Mouse (Mus musculus) heart, embryonic 13.5 days (tissue): ENCODE data around the gene Hist1h2ab. TPM values are rescaled to one million over a fixed set of nuclear protein-coding genes. Genes with fewer than 3 reads are reported as not detected.
"Not testable (repeated sequence)": the region's sequence is repeated elsewhere in the genome, so short reads cannot be mapped to it uniquely, and the experiment has no call there.

Experiments used
- ATAC-seq: fragments of 200-750 bp; cut with Nextera tagmentation; 2 replicates; pipeline ENCODE4 v1.8.0; 2017; ENCODE audit warnings: moderate TSS enrichment; ENCODE audit not compliant: insufficient number of reproducible peaks, low FRiP score, low TSS enrichment; ENCODE audit errors: extremely low read depth
- H3K27ac ChIP-seq: fragments of 300-500 bp; sonication (generic); replicated peaks from 2 replicates; pipeline ENCODE4 v1.5.1; 2015; ENCODE audit warnings: moderate library complexity, mild to moderate bottlenecking, inconsistent platforms
- H3K27me3 ChIP-seq: fragments of 300-500 bp; sonication (generic); replicated peaks from 2 replicates; pipeline ENCODE4 v1.6.1; 2015; ENCODE audit warnings: mild to moderate bottlenecking, inconsistent platforms
- H3K36me3 ChIP-seq: fragments of 300-500 bp; sonication (generic); 2 replicates; pipeline ENCODE4 v1.6.1; 2015; ENCODE audit warnings: mild to moderate bottlenecking, inconsistent platforms
- H3K4me1 ChIP-seq: fragments of 300-500 bp; sonication (generic); 2 replicates; pipeline ENCODE4 v1.6.1; 2015; ENCODE audit warnings: inconsistent platforms
- H3K4me2 ChIP-seq: fragments of 300-500 bp; sonication (generic); 2 replicates; pipeline ENCODE4 v1.6.1; 2015; ENCODE audit warnings: inconsistent platforms, mild to moderate bottlenecking, moderate library complexity
- H3K4me3 ChIP-seq: fragments of 300-500 bp; sonication (generic); 2 replicates; pipeline ENCODE4 v1.5.1; 2015; ENCODE audit warnings: moderate library complexity, mild to moderate bottlenecking, inconsistent platforms
- H3K9ac ChIP-seq: fragments of 300-500 bp; sonication (generic); 2 replicates; pipeline ENCODE4 v1.6.1; 2015; ENCODE audit warnings: inconsistent platforms, mild to moderate bottlenecking, moderate library complexity
- H3K9me3 ChIP-seq: fragments of 300-500 bp; sonication (generic); 2 replicates; pipeline ENCODE4 v1.6.1; 2016; ENCODE audit warnings: inconsistent platforms
- WGBS: fragments of 180-500 bp; shearing (Covaris S2); methylation state at CpG from one replicate; pipeline ENCODE4 v1.1.7; 2015; ENCODE audit warnings: mixed read lengths; 5-methylcytosine and 5-hydroxymethylcytosine counted together
- polyA plus RNA-seq: library from polyadenylated mRNA; unstranded; fragments of >200 nt; fragmentation: Nextera tagmentation; extraction: Ambion mirVana; gene quantifications from 2 replicates; pipeline ENCODE4 v1.2.1, GENCODE M21; 2015

Hist1h2ab gene
- polyA plus RNA-seq, 1 experiment from 2014 or later = 20.1 TPM

- Histone ChIP-seq H3K9ac (peak within 1 kb of the TSS; percentile 83), H3K4me1 (peaks cover 35% of the 10 kb centered on the region), H3K4me3 (peak within 1 kb of the TSS; percentile 52), H3K27ac (peak within 1 kb of the TSS; percentile 98), H3K4me2 (peak within 1 kb of the TSS; percentile 70)
- not testable (repeated sequence) for H3K27me3 ChIP-seq, H3K36me3 ChIP-seq, H3K9me3 ChIP-seq
- ATAC-seq = peak; percentile 77
- WGBS = under 1% methylated on average over 45 of the region's 58 CpGs
Measured at GRCm38 (mm10) chr13:23746201-23747080, 4.5 kb upstream of the Hist1h2ab start, which contains the start of gene Hist1h2bb. Gene Hist1h2bb, plus strand, starts transcription at chr13:23746734.

- H3K4me1 ChIP-seq = peaks cover 31% of the 10 kb centered on the region
- peak overlapping the region; percentile 82 for H3K9ac ChIP-seq
- H3K4me3 ChIP-seq = peak overlapping the region; percentile 52
- WGBS = 6% methylated on average over 13 of the region's 13 CpGs
- peak overlapping the region; percentile 98 for H3K27ac ChIP-seq
- no peaks in the 10 kb centered on the region for H3K27me3 ChIP-seq
- ATAC-seq = no peak
- H3K4me2 ChIP-seq = peak overlapping the region; percentile 70
- H3K36me3 ChIP-seq = no peaks in the 10 kb centered on the region
- no peaks in the 10 kb centered on the region for H3K9me3 ChIP-seq
Measured at GRCm38 (mm10) chr13:23747081-23747891, 3.6 kb upstream of the Hist1h2ab start.

GRCm38 (mm10) chr13:23747892-23748288 is 3.0 kb upstream of the Hist1h2ab start:
- Histone ChIP-seq H3K4me3 (no peak overlapping the region), H3K27ac (peak overlapping the region; percentile 98), H3K4me2 (peak overlapping the region; percentile 70), H3K27me3 (no peaks in the 10 kb centered on the region), H3K9me3 (no peaks in the 10 kb centered on the region), H3K9ac (peak overlapping the region; percentile 68), H3K4me1 (peaks cover 33% of the 10 kb centered on the region), H3K36me3 (no peaks in the 10 kb centered on the region)
- no peak for ATAC-seq
- WGBS = 9% methylated on average over 4 of the region's 4 CpGs

- no peaks in the 10 kb centered on the region for H3K27me3 ChIP-seq
- no peak overlapping the region for H3K4me3 ChIP-seq
- peaks cover 27% of the 10 kb centered on the region for H3K4me1 ChIP-seq
- no peak overlapping the region for H3K9ac ChIP-seq
- 82% methylated on average over 5 of the region's 5 CpGs for WGBS
- no peak for ATAC-seq
- H3K27ac ChIP-seq = peak overlapping the region; percentile 70; the same call in 1 of the 2 replicates
- H3K36me3 ChIP-seq = no peaks in the 10 kb centered on the region
- H3K9me3 ChIP-seq = no peaks in the 10 kb centered on the region
- no peak overlapping the region for H3K4me2 ChIP-seq
Measured at GRCm38 (mm10) chr13:23749563-23750121, 1.3 kb upstream of the Hist1h2ab start.

GRCm38 (mm10) chr13:23751478-23751956 is 591 bp downstream of the Hist1h2ab start:
- peak overlapping the region; percentile 52 for H3K4me3 ChIP-seq
- peak overlapping the region; percentile 73 for H3K4me2 ChIP-seq
- no peak for ATAC-seq
- no peaks in the 10 kb centered on the region for H3K27me3 ChIP-seq
- 2% methylated on average over 11 of the region's 11 CpGs for WGBS
- no peaks in the 10 kb centered on the region for H3K36me3 ChIP-seq
- no peaks in the 10 kb centered on the region for H3K9me3 ChIP-seq
- H3K9ac ChIP-seq = peak overlapping the region; percentile 85
- peaks cover 24% of the 10 kb centered on the region for H3K4me1 ChIP-seq
- H3K27ac ChIP-seq = peak overlapping the region; percentile 95

- under 1% methylated on average over 21 of the region's 47 CpGs for WGBS
- H3K27me3 ChIP-seq = not testable (repeated sequence)
Measured at GRCm38 (mm10) chr13:23752067-23752741, 1.3 kb downstream of the Hist1h2ab start, which contains the start of gene Hist1h3b. Gene Hist1h3b, plus strand, starts transcription at chr13:23752267.

DNA sequence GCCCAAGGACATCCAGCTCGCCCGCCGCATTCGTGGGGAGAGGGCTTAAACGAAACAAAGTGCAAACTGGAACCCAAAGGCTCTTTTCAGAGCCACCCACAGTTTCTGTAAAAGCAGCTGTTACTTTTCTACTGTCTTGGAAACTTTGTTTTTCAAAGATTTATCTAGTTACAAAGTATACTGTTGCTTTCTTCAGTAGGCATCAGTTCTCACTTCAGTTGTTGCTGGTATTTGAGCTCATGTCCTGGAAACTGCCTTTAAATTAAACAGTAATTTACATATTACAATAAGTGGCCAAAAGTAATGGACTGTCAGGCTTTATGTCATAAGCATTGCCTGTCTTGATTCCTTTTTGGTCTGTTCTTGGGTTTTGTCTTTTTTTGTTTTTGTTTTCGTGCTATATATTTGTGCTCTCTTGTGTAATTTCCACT is 1.8 kb downstream of the Hist1h2ab start:
- Histone ChIP-seq H3K27me3 (no peaks in the 10 kb centered on the region), H3K9ac (peak overlapping the region; percentile 82), H3K4me1 (peaks cover 22% of the 10 kb centered on the region), H3K36me3 (no peaks in the 10 kb centered on the region), H3K4me2 (peak overlapping the region; percentile 73), H3K9me3 (no peaks in the 10 kb centered on the region), H3K27ac (peak overlapping the region; percentile 76), H3K4me3 (peak overlapping the region; percentile 52)
- 7% methylated on average over 6 of the region's 6 CpGs for WGBS
- no peak for ATAC-seq

More at GRCm38 (mm10) chr13:23752067-23752741, 1.3 kb downstream of the Hist1h2ab start, which contains the start of gene Hist1h3b:
- peak within 1 kb of the TSS; percentile 95 for H3K27ac ChIP-seq
- H3K4me1 ChIP-seq = peaks cover 22% of the 10 kb centered on the region
- H3K4me3 ChIP-seq = peak within 1 kb of the TSS; percentile 52
- H3K36me3 ChIP-seq, H3K9me3 ChIP-seq: not testable (repeated sequence)
- peak within 1 kb of the TSS; percentile 85 for H3K9ac ChIP-seq
- ATAC-seq = peak; percentile 70
- H3K4me2 ChIP-seq = peak within 1 kb of the TSS; percentile 73

- no peak for ATAC-seq
- WGBS = 59% methylated on average over 4 of the region's 4 CpGs
Measured at GRCm38 (mm10) chr13:23753314-23754078, 2.6 kb downstream of the Hist1h2ab start.

DNA sequence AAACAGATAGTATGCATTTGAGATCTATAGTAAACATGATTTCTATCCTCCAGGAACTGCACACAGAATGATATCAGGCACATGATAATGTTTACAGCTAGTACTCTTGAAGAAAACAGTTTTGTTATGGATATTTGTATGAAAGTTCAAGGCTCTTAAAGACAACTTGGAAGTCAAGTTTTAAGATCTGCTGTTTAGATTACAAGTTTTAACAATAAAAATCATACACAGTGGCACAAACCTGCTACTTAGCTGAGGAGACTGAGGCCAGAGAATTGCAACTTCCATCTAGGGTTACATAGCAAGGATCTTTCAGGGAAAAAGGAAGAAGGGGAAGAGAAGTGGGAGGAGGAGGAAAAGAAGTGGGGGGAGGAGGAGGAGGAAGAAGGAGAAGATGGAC is 4.1 kb downstream of the Hist1h2ab start:
- Histone ChIP-seq H3K4me2 (no peak overlapping the region), H3K4me3 (no peak overlapping the region), H3K4me1 (peaks cover 20% of the 10 kb centered on the region), H3K27me3 (no peaks in the 10 kb centered on the region), H3K9me3 (no peaks in the 10 kb centered on the region), H3K27ac (no peak overlapping the region), H3K9ac (no peak overlapping the region), H3K36me3 (no peaks in the 10 kb centered on the region)
- ATAC-seq = no peak

More at GRCm38 (mm10) chr13:23753314-23754078, 2.6 kb downstream of the Hist1h2ab start:
- H3K27ac ChIP-seq = peak overlapping the region; percentile 2; the same call in 1 of the 2 replicates
- H3K9me3 ChIP-seq = no peaks in the 10 kb centered on the region
- peak overlapping the region; percentile 52 for H3K4me3 ChIP-seq
- H3K36me3 ChIP-seq = no peaks in the 10 kb centered on the region
- H3K4me1 ChIP-seq = peaks cover 16% of the 10 kb centered on the region
- H3K9ac ChIP-seq = peak overlapping the region; percentile 82
- no peaks in the 10 kb centered on the region for H3K27me3 ChIP-seq
- peak overlapping the region; percentile 73 for H3K4me2 ChIP-seq

- no peaks in the 10 kb centered on the region for H3K36me3 ChIP-seq
Measured at GRCm38 (mm10) chr13:23756790-23757189, 5.9 kb downstream of the Hist1h2ab start, which contains the start of gene Hist1h4b. Gene Hist1h4b, plus strand, starts transcription at chr13:23757013.

More at GRCm38 (mm10) chr13:23756790-23757189, 5.9 kb downstream of the Hist1h2ab start, which contains the start of gene Hist1h4b:
- under 1% methylated on average over 19 of the region's 22 CpGs for WGBS
- peak within 1 kb of the TSS; percentile 51 for H3K4me3 ChIP-seq
- no peaks in the 10 kb centered on the region for H3K9me3 ChIP-seq
- H3K9ac ChIP-seq = peak within 1 kb of the TSS; percentile 83
- no peak; the same call in 1 of the 2 replicates for ATAC-seq
- no peaks in the 10 kb centered on the region for H3K27me3 ChIP-seq
- H3K27ac ChIP-seq = peak within 1 kb of the TSS; percentile 89
- H3K4me2 ChIP-seq = peak within 1 kb of the TSS; percentile 78
- H3K4me1 ChIP-seq = peaks cover 22% of the 10 kb centered on the region
